In the genomic region with DNA sequence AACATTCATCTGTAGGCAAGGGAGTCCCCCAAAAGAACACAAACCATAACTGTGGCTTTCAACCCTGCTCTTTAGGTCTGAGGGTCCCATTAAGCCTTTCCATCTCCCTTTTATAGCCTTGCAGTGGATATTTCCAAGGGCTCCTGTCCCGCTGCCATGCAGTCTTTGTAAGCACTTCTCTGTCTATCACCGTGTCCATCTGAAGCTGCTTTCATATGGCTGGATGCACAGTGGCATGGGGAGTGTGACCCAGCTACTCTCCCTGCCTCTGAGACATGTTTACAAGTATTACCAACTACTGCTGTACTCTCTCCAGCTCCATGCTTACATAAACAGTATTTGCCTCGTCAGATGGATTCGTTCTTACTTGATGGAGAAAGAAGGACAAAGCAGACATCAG, we compare ENCODE assay signal across 32 mouse cellular contexts.
"Had no signal": no experiment of that assay in that cellular context is flagged by ENCODE, and none has a peak within 500 bp of the region (broad histone marks: within the 10 kb centered on the region; RNA-seq: fewer than 3 reads in every experiment).

No protein-coding gene starts in this region.

- ATAC-seq: liver, embryonic 12.5 days; liver, postnatal 0 days; lung, postnatal 0 days; midbrain, embryonic 13.5 days; midbrain, embryonic 15.5 days; midbrain, embryonic 16.5 days had no signal

- H3K9ac ChIP-seq: limb, embryonic 12.5 days; limb, embryonic 13.5 days; limb, embryonic 15.5 days; liver, embryonic 12.5 days; liver, embryonic 13.5 days; liver, embryonic 14.5 days; liver, embryonic 15.5 days; liver, postnatal 0 days; lung, embryonic 14.5 days; lung, embryonic 15.5 days; midbrain, embryonic 12.5 days; midbrain, embryonic 13.5 days; midbrain, embryonic 15.5 days; neural tube, embryonic 12.5 days had no signal

- DNase-seq: left cerebral cortex, postnatal 4 days; liver; liver, embryonic 13.5 days; liver, postnatal 0 days; lung, adult 18-20 months; lung, adult 2 months; lung, embryonic 14.5 days; lung, postnatal 10 days; lung, postnatal 14 days; lung, postnatal 36 days; lung, postnatal 4 days; midbrain, embryonic 14.5 days had no signal

- H3K4me2 ChIP-seq: limb, embryonic 12.5 days; limb, embryonic 13.5 days; limb, embryonic 15.5 days; liver, embryonic 11.5 days; liver, embryonic 12.5 days; liver, embryonic 13.5 days; liver, embryonic 15.5 days; lung, embryonic 14.5 days; lung, embryonic 15.5 days; midbrain, embryonic 11.5 days; midbrain, embryonic 12.5 days; midbrain, embryonic 13.5 days; midbrain, embryonic 15.5 days; neural tube, embryonic 12.5 days had no signal

- H3K4me1 ChIP-seq: limb, embryonic 10.5 days; limb, embryonic 12.5 days; limb, embryonic 15.5 days; liver, embryonic 12.5 days; liver, embryonic 13.5 days; liver, embryonic 15.5 days; midbrain, embryonic 10.5 days; midbrain, embryonic 12.5 days; midbrain, embryonic 13.5 days; midbrain, embryonic 15.5 days; neural tube, embryonic 12.5 days had no signal

- H3K4me3 ChIP-seq: limb, embryonic 10.5 days; limb, embryonic 12.5 days; limb, embryonic 13.5 days; limb, embryonic 15.5 days; liver, embryonic 12.5 days; liver, embryonic 13.5 days; liver, embryonic 15.5 days; lung, embryonic 15.5 days; megakaryocyte, embryonic 14.5 days; midbrain, embryonic 10.5 days; midbrain, embryonic 12.5 days; midbrain, embryonic 13.5 days; midbrain, embryonic 15.5 days; myocyte; neural tube, embryonic 12.5 days had no signal

- H3K27me3 ChIP-seq: limb, embryonic 12.5 days; limb, embryonic 13.5 days; limb, embryonic 15.5 days; liver, embryonic 12.5 days; liver, embryonic 13.5 days; liver, embryonic 15.5 days; lung, embryonic 15.5 days; megakaryocyte, embryonic 14.5 days; midbrain, embryonic 12.5 days; midbrain, embryonic 13.5 days; midbrain, embryonic 15.5 days; neural tube, embryonic 12.5 days had no signal

- H3K9me3 ChIP-seq: limb, embryonic 10.5 days; limb, embryonic 12.5 days; limb, embryonic 13.5 days; limb, embryonic 15.5 days; liver, embryonic 12.5 days; liver, embryonic 13.5 days; liver, embryonic 15.5 days; lung, embryonic 15.5 days; megakaryocyte, embryonic 14.5 days; midbrain, embryonic 10.5 days; midbrain, embryonic 12.5 days; midbrain, embryonic 13.5 days; midbrain, embryonic 15.5 days; neural tube, embryonic 12.5 days had no signal

- H3K27ac ChIP-seq: limb, embryonic 10.5 days; limb, embryonic 12.5 days; limb, embryonic 13.5 days; limb, embryonic 15.5 days; liver, embryonic 12.5 days; liver, embryonic 13.5 days; liver, embryonic 14.5 days; liver, embryonic 15.5 days; lung, embryonic 15.5 days; macrophage; midbrain, embryonic 10.5 days; midbrain, embryonic 12.5 days; midbrain, embryonic 13.5 days; midbrain, embryonic 15.5 days; neural tube, embryonic 12.5 days had no signal
